Mouse (Mus musculus) Muller cell, postnatal 12 days (primary cell): ENCODE results near the gene Rbm28.
A peak's percentile ranks its signal among the peaks of the same experiment; 100 is the strongest.

Experiments
- DNase-seq: peaks from one replicate; pipeline ENCODE4 v3.0.0-alpha.2; 2015; ENCODE audit errors: inconsistent ontology term

Gene Rbm28

DNA sequence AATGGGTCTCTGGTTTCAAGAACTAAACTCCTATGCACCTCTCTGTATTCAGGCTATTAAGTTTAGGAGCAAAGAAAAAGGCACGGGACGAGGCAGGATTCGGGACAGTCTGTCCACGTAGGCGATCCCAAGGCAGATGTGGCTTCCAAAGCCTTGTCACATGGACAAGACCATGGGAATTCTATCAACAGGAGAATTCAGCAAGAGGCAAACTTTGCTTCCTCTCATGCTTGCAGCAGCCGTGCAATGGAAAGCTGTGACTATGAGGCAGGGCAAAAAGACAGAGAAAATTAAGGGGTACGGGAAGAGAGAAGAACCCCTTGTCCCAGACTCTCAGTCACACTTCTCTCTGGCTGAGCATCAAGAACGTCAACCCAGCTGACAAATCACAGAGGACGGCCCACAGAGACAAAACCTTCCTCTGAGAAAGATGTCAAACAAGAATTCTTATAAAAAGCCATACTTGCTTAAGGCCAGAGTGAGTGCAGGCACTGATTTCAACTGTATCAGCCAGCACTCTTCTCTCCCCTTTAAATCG lies 82.9 kb downstream of the Rbm28 start:
- no peak for DNase-seq

DNA sequence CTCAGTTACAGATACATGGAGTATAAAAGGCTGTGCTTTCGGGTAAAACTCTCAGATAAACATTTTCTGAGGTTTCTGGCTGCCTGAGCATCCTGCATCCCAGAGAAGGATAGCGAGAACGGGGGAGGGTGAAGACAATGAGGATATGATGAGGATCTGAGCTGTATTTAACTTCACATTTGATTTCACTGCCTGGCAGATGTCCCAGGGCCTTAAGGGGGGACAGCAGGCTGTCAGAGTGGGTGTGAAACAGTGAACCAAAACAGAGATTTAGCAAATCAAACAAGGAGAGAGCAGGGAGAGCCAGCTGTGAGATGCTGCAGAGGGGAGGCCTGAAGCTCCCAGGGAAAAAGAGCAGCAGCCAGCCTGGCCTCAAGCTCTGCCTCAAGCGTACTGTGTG lies 85.5 kb downstream of the Rbm28 start:
- no peak for DNase-seq

DNA sequence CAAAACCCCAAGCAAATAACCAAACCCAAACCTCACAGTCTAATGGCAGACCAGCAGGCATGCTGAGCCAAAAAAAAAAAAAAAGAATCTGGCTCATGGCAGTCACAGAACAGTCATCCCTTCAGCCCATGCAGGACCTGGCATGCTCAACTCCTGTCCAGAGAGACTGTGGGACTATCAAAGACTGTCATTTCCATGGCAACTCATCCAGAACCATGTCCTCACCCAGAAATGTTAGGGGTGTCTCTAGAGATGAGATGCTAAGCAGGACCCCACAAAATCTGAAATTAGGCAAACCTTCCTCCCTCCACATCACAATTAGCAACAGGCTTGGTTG lies 90.7 kb downstream of the Rbm28 start:
- DNase-seq, result peak; percentile 44
